Mouse (Mus musculus) 416B (cell line): ENCODE results near the gene Tppp.
"Not testable (repeated sequence)": the region's sequence is repeated elsewhere in the genome, so short reads cannot be mapped to it uniquely, and the experiment has no call there.

Experiments
- DNase-seq: peaks from one replicate; pipeline ENCODE4 v3.0.0; 2011; ENCODE audit warnings: low read depth

Tppp gene

DNA sequence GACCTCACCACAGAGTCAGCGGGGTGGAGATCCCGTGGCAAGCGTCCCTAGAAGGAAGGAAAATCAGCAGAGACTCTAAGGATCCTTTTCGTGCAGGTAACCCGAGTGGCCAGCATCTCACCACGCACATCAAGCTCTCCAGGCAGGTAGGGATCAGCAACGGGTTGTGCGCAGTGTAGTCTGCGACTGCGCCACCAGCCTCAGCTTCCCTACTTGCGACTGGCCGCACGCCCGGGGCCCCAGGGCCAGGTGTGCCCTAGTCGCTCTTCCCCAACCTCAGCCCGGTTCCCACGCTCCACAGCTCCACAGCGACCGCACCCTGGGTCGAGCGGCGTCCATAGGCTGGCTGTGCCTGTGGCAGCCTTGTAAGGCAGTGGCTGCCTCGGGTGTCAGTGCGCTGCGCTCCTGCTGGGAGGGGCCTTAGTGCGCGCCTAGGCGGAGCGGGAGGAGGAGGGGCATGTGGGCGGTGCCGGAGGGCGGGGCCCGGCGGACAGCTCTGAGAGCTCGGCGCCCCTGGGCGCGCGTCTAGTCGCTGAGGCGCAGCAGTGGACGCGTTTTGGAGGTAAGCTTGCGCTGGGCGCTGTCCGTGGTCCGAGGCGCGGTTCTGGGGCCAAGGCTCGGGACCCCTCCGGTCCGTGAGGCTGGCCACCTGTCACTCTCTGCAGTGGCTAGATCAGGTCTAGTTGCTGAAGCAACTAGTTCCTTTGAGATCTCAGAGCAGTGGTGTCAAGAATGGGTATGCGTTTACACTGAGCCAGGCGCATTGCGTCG lies at the start of gene Tppp:
TSS of gene Tppp (plus strand) at position 460 of the 771 bp plus-strand sequence.
- no peak for DNase-seq

DNA sequence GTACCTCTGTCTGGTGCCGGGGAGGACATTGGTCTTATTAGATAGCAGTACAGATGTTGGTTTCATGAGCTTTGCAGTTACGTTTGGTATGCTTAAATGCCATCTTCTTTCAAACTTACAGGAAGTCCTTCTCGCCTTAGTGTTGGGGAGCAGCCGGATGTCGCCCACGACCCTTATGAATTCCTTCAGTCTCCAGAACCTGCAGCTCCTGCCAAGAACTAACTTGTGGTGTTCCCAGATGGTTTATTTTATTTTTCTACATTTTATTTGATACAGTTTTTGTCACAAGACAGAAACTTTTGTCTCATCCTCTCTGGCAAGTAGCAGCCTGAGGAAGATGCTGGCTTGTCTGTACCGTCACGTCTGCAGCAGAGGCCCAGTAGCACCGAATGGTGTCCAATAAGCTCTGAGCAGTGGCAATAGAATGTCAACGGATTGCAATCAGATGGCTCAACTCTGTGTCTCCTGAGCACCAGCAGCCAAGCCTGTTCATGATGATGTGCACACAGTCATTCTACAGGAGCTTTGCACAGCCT lies 49.0 kb upstream of the Tppp start:
- no peak for DNase-seq

DNA sequence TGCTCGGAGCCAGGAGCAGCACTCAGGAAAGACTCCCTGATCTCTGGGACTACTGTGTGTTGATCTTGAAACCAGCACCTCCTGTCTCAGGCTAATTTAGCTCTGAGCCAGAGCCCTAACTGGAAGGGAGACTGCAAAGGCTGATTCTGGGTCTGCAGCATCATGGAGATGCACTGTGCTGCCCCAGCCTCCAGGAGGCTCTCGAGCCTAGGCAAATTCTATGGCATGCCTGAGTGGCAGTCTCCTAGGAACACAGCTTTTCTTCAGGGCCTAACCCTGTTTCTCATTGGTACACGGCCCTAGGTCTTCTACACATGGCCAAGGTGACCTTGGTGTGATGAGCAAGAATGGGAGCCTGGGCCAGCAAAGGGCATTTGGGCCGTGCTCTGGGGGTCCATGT lies 48.0 kb upstream of the Tppp start:
- no peak for DNase-seq

DNA sequence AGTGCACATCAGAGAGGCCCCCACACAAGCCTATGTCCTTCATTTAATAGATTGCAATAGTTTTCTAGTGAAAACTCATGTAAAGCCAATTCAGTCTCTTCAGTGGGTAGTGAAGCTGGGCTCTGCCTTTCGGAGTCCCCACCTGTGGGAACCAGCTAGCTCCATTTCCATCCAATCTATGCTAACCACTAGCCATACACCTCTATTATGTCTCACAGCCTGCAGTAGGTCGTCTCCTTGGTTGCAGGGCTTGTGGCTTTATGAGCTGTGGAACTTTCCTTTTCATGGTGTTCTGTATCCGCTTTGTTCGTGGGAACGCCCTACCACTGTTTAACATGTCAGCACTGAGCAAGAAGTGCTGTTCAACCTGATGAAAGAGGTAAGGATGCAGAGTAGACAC lies 45.7 kb upstream of the Tppp start, which contains the start of gene Zdhhc11:
TSS of gene Zdhhc11 (plus strand) at position 301 of the 400 bp plus-strand sequence.
- DNase-seq = no peak

DNA sequence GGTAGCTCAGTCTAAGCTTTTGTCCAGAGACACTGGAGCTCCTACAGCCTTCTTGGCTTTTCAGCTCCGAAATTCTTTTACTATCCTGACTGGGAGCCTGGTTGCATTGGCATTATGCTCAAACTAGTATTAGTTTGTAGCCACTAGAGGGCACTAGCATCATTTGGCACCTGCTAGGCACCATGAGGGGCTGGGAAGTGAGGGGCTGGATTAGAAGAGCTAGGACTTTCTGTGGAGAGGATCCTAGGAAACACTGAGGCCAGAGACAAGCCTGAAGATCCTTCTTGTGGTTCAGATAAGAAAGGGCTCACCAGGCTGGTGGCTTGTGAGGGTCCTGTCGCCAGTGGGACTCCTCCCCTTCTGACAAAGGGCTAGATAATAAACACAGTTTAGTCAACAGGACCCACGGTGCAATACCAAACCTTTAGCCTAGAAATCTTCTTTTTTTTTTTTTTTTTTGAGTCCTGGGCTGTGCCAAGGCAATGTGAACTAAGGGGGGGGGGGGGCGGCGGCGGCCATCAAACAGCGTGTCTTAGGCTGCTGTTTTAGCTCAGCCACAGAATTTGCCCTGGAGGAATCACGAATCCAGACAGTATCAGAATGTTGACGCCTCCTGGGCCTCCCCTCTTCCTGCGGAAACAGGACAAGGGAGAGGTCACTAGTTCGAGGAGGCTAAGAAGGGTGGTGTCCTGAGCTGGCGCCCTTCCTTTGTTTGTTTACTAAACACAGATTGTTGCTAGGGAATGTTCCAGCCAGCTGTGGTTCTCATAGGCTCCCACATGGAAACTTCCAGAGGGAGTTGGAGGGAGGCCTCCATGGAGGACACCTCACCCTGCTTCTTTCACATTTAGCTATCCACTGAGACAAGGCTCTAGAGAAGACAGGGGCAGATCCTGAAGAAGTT lies 38.4 kb upstream of the Tppp start:
- peak; percentile 57 for DNase-seq

DNA sequence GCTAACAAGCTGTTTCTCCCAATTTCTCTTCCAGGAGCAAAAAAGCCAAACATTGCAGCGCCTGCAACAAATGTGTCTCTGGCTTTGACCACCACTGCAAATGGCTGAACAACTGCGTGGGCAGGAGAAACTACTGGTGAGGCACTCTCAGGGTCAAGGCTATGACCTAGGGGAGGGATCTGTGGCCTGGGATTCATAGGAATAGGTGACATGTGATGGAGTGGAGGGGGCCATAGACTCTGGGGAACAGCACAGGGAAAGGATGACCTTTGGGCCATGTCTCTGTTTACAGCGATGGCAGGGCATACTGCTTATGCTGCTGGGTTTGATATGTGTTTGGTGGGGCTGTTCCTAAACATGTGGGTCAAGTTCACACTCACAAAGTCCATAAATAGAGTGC lies 34.7 kb upstream of the Tppp start:
- no peak for DNase-seq

DNA sequence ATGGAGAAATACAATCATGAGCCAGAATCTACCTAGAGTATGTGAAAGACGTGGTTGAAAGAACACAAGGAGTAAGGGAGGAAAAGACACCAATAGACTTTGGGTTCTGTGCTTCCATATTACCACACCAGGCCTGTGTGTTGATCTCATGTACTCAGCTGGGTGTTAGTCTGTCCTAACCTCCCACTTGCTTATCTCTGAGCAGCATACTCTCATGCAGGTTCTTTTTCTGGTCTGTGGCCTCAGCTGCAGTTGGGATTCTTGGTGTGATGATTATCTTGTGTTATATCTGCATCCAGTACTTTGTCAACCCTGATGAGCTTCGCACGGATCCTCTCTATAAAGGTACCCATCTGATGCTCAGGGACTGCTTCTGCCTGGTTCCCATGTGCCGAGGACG lies 32.3 kb upstream of the Tppp start:
- DNase-seq = no peak

DNA sequence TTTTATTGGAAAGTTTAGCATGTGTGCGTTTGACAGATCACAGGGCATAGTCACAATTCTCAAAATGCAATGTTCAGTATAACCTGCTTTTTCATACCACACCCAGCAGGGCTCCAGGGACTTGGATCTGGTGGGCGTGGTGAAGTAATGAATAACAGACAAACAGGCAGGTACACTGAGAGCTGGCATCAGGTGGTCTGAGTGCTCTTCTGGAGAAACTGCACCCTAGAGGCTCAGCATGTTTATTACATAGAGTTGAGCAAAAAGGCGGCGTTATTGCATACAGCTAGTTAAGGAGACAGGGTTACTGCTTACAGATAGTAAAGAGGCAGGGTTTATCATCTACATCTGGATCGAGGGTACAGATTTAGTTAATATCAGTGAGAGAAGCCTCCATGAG lies 18.9 kb upstream of the Tppp start:
- no peak for DNase-seq

DNA sequence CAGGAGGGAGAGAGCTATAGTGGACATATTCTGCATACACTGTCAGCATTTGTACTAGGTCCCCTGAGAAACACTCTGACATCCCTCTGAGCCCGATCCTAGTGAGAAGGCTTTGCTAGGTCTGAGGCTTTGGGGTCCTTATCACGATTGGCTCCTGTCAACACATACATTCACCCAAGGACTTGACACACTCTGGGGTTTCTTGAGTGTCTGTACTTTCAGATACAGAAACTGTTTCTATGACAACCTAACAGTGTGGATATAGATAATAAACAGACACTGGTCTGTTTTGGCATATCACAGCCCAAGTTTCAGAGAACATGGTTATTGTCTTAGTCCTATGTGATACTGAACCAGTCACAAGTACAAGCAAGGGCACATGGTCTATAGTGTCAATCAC lies 18.4 kb upstream of the Tppp start:
- no peak for DNase-seq

DNA sequence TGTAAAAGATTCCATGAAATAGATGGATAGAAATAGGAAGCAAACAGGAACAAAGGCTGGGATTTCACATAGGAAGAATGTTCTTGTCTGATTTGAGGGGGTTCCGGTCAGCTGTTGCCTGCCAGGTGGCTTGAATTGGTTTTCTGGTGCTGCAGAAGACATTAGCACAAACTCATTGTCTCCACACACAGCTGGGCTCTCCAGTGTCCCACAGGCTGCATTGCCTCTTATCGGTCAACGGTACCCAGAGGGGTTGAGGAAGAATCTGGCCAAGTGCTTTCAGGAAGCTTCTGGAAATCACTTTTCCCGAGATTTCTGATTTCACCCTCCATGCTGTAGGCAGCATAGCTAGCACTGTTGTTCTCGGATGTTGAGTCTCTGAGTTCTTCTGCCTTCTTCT lies 17.9 kb upstream of the Tppp start:
- DNase-seq = no peak

DNA sequence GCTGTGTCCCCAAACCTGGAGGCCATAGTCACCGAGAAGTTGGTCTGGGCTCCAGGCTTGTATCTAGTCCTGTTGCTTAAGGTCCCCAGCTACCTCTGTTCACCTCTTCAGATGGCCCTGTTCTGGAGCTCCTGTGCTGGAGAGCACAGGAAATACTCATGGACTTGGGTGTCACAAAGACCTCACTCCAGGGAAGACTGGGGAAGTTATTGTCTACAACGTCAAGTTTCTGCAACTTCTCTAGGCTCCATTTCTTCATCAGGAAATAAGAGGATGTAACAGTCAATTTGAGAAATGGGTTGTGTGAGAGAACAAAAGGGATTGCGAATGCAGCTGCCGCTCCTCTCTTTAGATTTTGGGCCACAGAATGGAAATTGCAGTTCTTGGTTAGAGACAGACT lies 12.8 kb upstream of the Tppp start:
- peak; percentile 11 for DNase-seq

DNA sequence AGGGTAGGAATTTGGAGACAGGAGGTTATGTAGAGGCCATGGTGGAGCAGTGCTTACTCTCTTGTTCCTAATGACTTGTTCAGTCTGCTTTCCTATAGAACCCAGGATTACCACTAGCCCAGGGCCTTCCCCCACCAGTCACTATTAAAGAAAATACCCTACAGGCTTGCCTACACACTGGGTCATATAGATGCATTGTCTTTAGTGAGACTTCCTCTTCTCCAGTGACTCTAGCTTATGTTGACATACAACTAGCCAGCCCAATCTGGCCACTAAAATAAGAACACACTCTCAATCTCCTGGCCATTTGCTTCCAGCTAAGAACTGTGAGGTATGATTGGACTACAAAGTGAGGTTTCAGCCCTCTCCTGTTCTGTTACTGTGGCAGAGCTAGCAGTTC lies 8.7 kb upstream of the Tppp start:
- peak; percentile 3 for DNase-seq

DNA sequence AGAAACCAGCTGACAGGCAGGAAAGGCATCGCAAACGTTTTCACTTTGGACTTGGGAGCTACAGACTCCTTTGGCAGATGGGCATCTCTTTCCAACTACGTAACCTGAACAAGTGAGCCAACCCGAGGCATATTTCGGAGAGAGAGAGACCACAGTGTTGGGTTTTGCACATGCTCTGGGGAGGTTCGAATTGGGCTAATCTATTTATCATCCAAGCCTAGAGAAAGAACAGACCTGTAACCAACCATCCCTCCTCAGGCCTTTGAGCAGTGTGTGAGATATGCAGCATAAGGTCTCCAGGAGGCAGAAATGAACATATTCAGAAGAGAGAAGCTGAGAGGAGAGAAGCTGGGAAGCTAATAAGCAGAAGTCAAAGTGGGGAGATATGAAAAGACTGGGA lies 8.2 kb upstream of the Tppp start:
- no peak for DNase-seq

DNA sequence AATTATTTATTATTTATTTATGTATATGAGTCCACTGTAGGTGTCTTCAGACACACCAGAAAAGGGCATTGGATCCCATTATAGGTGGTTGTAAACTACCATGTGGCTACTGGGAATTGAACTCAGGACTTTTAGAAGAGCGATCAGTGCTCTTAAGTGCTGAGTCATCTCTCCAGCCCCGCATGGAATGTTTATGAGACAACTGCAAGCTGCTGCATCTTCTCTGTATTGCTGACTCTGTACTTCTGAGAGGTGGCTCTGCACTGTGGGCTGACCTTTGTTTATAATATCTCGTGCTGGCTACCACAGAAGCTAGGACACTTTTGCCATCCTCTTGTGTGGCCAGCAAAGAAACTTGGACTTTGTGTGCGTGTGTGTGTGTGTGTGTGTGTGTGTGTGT lies 7.7 kb upstream of the Tppp start:
- DNase-seq = peak; percentile 3

DNA sequence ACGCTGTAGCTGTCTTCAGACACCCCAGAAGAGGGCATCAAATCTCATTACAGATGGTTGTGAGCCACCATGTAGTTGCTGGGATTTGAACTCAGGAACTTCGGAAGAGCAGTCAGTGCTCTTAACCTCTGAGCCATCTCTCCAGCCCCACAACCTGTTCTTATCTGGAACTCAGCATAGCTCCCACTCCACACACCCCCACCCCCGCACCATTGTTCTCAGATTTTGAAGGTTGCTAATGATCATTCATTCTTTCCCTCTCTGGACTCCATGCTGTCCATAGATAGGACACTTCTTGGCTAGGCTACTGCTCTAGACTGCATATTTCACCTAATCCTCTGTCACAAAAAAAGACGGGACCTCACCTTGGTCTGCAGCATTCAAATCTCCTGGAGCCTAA lies 2.3 kb upstream of the Tppp start:
- not testable (repeated sequence) for DNase-seq

DNA sequence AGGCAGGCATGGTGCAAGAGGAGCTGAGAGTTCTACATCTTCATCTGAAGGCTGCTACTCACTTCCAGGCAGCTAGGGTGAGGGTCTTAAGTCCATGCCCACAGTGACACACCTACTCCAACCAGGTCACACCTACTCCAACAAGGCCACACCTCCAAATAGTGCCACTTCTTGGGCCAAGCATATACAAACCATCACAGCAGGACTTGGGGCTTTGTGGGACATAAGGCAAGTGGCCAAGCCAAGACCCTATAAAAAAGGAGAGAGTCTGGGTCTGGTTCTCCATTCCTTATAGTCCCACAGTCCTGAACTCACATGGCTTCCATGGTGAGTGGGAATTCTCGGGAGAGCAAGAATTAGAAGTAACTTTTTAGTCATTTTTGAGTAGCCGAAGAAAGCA lies 991 bp upstream of the Tppp start:
- DNase-seq = not testable (repeated sequence)

DNA sequence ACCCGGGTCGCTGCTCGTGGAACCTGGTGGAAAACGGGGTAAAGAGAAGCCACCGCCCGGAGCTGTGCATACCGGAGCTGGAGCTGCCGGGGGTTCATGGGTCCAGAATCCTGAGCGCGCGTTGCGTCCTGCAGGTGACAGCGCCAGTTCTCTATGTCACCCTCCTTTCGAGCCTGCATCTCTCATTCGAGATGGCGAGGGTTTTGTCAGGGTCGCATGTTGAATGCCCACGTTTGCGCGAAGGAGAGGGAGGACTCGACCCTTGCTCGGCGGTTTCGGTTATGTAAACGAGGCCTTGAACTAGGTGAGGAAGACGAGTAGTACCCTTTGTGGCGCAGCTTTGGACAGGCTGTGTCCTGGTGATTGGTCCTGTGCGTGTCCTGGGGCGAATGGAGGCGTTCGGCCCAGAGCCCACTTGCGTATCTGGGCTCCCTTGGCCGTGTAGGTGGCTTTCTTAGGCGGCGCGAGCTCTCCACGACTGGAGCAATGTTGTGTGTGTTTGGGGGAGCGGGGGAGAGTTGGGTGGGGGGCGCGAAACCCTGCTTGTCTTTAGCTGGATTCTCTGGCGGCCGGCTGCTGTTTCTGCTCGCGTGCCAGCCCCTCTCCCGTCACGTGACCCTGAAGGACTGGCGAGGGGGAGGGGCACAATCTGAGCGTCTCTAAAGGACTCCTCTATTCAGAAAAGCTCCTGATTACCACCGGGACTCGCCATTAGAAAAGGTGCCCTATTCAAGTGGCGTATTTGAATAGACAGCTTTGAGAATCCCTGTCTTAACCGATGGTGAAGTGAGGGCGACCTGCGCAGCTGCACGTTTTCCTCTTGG lies 796 bp downstream of the Tppp start:
- no peak for DNase-seq

DNA sequence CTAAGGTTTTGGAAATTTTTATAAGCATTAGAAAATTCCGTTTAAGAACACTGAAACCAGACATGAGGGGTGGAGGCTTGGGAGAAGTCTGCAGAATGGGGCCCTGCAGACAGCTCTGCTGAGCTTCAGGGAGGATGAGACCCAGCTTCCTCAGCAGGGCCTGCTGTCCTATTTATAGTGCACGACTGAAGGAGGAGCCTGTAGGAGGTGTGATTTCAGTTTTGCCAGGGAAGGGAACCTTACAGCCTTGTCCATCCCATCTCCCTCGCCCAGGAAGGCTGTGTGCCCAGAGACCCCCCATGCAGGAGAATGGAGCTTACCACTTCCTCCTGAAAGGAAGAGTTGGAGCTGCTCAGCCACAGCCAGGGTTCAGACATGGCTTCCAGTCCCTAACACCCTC lies 1.5 kb downstream of the Tppp start:
- DNase-seq = no peak

DNA sequence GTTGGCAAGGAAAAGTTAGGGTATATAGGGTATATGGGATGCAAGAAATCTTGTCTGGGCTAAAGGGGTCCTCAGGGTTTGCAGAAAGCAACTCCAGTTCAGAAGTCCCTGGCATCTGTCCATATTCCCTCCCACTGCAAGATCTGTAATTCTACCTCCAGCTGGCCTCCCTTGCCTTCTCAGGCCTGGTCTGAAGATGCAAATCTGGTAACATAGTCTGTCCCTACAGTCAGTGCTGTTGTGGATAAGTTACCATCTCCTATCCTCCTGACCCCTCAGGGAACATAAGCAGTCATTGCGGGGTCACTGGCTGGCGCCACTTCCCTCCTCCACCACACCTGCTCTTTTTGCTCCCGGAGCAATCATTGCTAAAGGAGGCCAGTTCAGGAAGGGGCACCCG lies 6.7 kb downstream of the Tppp start:
- DNase-seq = no peak

DNA sequence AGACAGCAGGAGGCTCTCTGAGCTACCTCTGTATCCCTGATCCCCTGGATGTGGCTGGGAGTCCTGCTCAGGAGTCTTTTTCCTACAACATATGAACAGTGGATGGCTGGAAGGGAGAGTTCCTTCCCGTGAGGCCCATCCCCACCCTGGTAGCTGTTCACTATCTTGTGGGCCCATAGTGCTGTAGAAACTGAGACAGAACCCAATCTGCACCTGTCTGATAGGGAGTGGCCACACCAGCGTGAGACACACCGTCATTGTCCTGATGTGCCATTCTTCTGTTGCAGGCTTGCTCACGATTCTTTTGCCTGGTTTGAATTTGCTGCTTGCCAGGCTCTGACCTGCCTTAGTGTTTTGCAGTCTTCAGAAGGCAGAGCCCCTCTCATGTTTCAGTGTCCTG lies 8.2 kb downstream of the Tppp start:
- DNase-seq = no peak

DNA sequence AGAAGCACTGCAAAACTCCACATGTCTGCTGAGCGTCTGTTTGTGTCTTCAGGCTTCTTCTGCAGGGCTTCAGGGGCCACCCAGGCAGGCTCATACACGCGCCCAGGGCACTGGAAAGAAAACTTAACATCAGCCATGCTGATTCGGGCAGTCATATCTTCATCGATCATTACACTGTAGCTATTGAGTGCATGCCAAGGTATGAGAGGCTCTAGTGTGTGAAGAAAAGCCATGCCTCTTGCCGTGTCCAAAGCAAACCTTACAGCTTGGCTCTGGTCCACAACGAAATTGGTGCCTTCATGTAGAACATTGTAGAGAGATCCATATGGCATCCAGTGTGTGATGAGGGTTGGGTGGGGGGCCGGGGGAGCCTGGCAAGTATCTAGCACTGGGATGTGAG lies 9.8 kb downstream of the Tppp start:
- not testable (repeated sequence) for DNase-seq
